Mouse (Mus musculus) CH12.LX (cell line): Measurements from ENCODE around the gene Steap3. TPM values are rescaled to one million over a fixed set of nuclear protein-coding genes. Genes with fewer than 3 reads are reported as not detected.

Experiments used
- DNase-seq: peaks from one replicate; pipeline ENCODE4 v3.0.0-alpha.2; 2013; ENCODE audit errors: extremely low read depth
- H3K27ac ChIP-seq: 2 replicates; pipeline ENCODE4 v1.5.1; 2012; ENCODE audit warnings: low read depth, mild to moderate bottlenecking, control low read depth, moderate library complexity; ENCODE audit not compliant: insufficient read depth
- H3K27me3 ChIP-seq: replicated peaks from 2 replicates; pipeline ENCODE3; 2012; ENCODE audit warnings: inconsistent platforms
- H3K36me3 ChIP-seq, 2 experiments: replicated peaks in 1 of 2; 2 replicates each; pipeline versions ENCODE3 to v1.6.1; 2012; ENCODE audit warnings: inconsistent platforms in 1 of 2, low read length in 1 of 2, mild to moderate bottlenecking in 1 of 2, mixed read lengths in 1 of 2, moderate library complexity in 1 of 2; ENCODE audit not compliant: control insufficient read depth in 1 of 2, insufficient read depth in 1 of 2
- H3K4me1 ChIP-seq, 2 experiments: 2 replicates each; pipeline ENCODE4 v1.6.1; 2012; ENCODE audit warnings: inconsistent platforms in 1 of 2, moderate library complexity in 1 of 2; ENCODE audit not compliant: insufficient read depth in 2 of 2, control insufficient read depth in 1 of 2
- H3K4me2 ChIP-seq: 2 replicates; pipeline ENCODE4 v1.6.1; 2012; ENCODE audit warnings: low read depth, mild to moderate bottlenecking, control low read depth; ENCODE audit not compliant: poor library complexity, insufficient read depth, severe bottlenecking
- H3K4me3 ChIP-seq, 3 experiments: fragments of 150-350 bp in 1 of 3; sonication (generic) in 1 of 3; replicated peaks in 1 of 3; 2 replicates each; pipeline versions ENCODE3 to v1.5.1; 2011 to 2012; ENCODE audit warnings: low read depth in 2 of 3, low read length in 2 of 3, mild to moderate bottlenecking in 2 of 3, moderate library complexity in 2 of 3, control low read depth in 1 of 3, improper control_type of control experiment in 1 of 3, inconsistent platforms in 1 of 3, mixed read lengths in 1 of 3; ENCODE audit not compliant: poor library complexity in 1 of 3
- H3K79me2 ChIP-seq: replicated peaks from 2 replicates; pipeline ENCODE4 v1.6.1; 2012; ENCODE audit warnings: mild to moderate bottlenecking, moderate library complexity; ENCODE audit not compliant: control insufficient read depth, poor library complexity, insufficient read depth, severe bottlenecking; ENCODE audit errors: extremely low read depth
- H3K9ac ChIP-seq: 2 replicates; pipeline ENCODE4 v1.6.1; 2012; ENCODE audit warnings: low read depth, mild to moderate bottlenecking, control low read depth, moderate library complexity; ENCODE audit not compliant: insufficient read depth
- H3K9me3 ChIP-seq: replicated peaks from 2 replicates; pipeline ENCODE3; 2012; ENCODE audit warnings: low read length, inconsistent platforms, mixed read lengths
- BHLHE40 ChIP-seq: IDR thresholded peaks from 2 replicates; pipeline ENCODE4 v1.6.1; 2011; ENCODE audit warnings: mild to moderate bottlenecking, low read depth, low read length, improper control_type of control experiment
- CTCF ChIP-seq, 2 experiments: IDR thresholded peaks in 1 of 2; conservative IDR thresholded peaks in 1 of 2; 2 replicates each; pipeline ENCODE4 v1.5.1; 2011 to 2012; ENCODE audit warnings: low read depth in 2 of 2, low read length in 2 of 2, improper control_type of control experiment in 1 of 2, inconsistent platforms in 1 of 2, mild to moderate bottlenecking in 1 of 2, moderate library complexity in 1 of 2
- E2F4 ChIP-seq: IDR thresholded peaks from 2 replicates; pipeline ENCODE4 v1.6.1; 2011; ENCODE audit warnings: low read depth, low read length, improper control_type of control experiment; ENCODE audit not compliant: insufficient replicate concordance
- EP300 ChIP-seq: IDR thresholded peaks from 2 replicates; pipeline ENCODE4 v1.6.1; 2011; ENCODE audit warnings: low read length, improper control_type of control experiment
- ETS1 ChIP-seq: conservative IDR thresholded peaks from 2 replicates; pipeline ENCODE4 v1.6.1; 2012; ENCODE audit warnings: low read depth, mild to moderate bottlenecking, inconsistent platforms, low read length, improper control_type of control experiment, moderate library complexity
- IRF4 ChIP-seq: IDR thresholded peaks from 2 replicates; pipeline ENCODE4 v1.6.1; 2014; ENCODE audit warnings: low read depth, mild to moderate bottlenecking, inconsistent platforms, low read length, improper control_type of control experiment
- JUN ChIP-seq: IDR thresholded peaks from 2 replicates; pipeline ENCODE4 v1.6.1; 2011; ENCODE audit warnings: low read depth, mild to moderate bottlenecking, low read length, improper control_type of control experiment, moderate library complexity; ENCODE audit not compliant: insufficient read depth
- JUND ChIP-seq: conservative IDR thresholded peaks from 2 replicates; pipeline ENCODE4 v1.6.1; 2011; ENCODE audit warnings: low read depth, low read length, improper control_type of control experiment
- KAT2A ChIP-seq: IDR thresholded peaks from 2 replicates; pipeline ENCODE4 v1.6.1; 2012; ENCODE audit warnings: low read length, improper control_type of control experiment, inconsistent platforms; ENCODE audit not compliant: insufficient replicate concordance
- MAFK ChIP-seq: IDR thresholded peaks from 2 replicates; pipeline ENCODE4 v1.6.1; 2011; ENCODE audit warnings: low read length, improper control_type of control experiment; ENCODE audit not compliant: insufficient replicate concordance
- MXI1 ChIP-seq: IDR thresholded peaks from 2 replicates; pipeline ENCODE4 v1.6.1; 2011; ENCODE audit warnings: mild to moderate bottlenecking, low read depth, low read length, improper control_type of control experiment
- NELFE ChIP-seq: IDR thresholded peaks from 2 replicates; pipeline ENCODE4 v1.6.1; 2011; ENCODE audit warnings: low read depth, low read length, improper control_type of control experiment
- NRF1 ChIP-seq: IDR thresholded peaks from 2 replicates; pipeline ENCODE4 v1.6.1; 2014; ENCODE audit warnings: low read depth, mild to moderate bottlenecking, inconsistent platforms, low read length, improper control_type of control experiment, moderate library complexity
- SMC3 ChIP-seq: IDR thresholded peaks from 2 replicates; pipeline ENCODE4 v1.6.1; 2011; ENCODE audit warnings: low read depth, low read length, improper control_type of control experiment
- USF2 ChIP-seq: conservative IDR thresholded peaks from 2 replicates; pipeline ENCODE4 v1.6.1; 2011; ENCODE audit warnings: low read depth, low read length, improper control_type of control experiment
- ZC3H11A ChIP-seq: IDR thresholded peaks from 2 replicates; pipeline ENCODE4 v1.6.1; 2012; ENCODE audit warnings: low read depth, mild to moderate bottlenecking, inconsistent platforms, low read length, improper control_type of control experiment
- ZNF384 ChIP-seq: IDR thresholded peaks from 2 replicates; pipeline ENCODE4 v1.6.1; 2012; ENCODE audit warnings: low read depth, low read length, improper control_type of control experiment, inconsistent platforms
- dilution Hi-C: fragments of 300-500 bp; cut with MboI; formaldehyde crosslinking; loops from 2 replicates; pipeline ENCODE4 v1.14.3; 2020; ENCODE audit warnings: low sequenced_read_pairs; ENCODE audit not compliant: extremely low pct_unique_long_range_greater_than_20kb, extremely low pct_ligation_motif_present
- in situ Hi-C: fragments of 300-500 bp; cut with MboI; formaldehyde crosslinking; loops from 3 replicates; pipeline ENCODE4 v1.14.3; 2019; ENCODE audit warnings: low sequenced_read_pairs, low pct_ligation_motif_present, low pct_unique_long_range_greater_than_20kb, mixed read lengths
- polyA plus RNA-seq: library from polyadenylated mRNA; unstranded; fragments of >175 nt; gene quantifications from 2 replicates; pipeline ENCODE4 v1.2.1, GENCODE M21; 2012; ENCODE audit warnings: low read depth; ENCODE audit not compliant: insufficient read length
- total RNA-seq, 2 experiments: library from RNA; depleted of rRNA; stranded (reverse); fragments of 300-350 nt in 1 of 2; fragments of >200 nt in 1 of 2; gene quantifications; 2 replicates each; pipeline ENCODE4 v1.2.3; 2012 to 2014

Gene Steap3
- total and polyA plus RNA-seq, 3 experiments, result 1.2 to 8.0 (median 2.9) TPM

DNA sequence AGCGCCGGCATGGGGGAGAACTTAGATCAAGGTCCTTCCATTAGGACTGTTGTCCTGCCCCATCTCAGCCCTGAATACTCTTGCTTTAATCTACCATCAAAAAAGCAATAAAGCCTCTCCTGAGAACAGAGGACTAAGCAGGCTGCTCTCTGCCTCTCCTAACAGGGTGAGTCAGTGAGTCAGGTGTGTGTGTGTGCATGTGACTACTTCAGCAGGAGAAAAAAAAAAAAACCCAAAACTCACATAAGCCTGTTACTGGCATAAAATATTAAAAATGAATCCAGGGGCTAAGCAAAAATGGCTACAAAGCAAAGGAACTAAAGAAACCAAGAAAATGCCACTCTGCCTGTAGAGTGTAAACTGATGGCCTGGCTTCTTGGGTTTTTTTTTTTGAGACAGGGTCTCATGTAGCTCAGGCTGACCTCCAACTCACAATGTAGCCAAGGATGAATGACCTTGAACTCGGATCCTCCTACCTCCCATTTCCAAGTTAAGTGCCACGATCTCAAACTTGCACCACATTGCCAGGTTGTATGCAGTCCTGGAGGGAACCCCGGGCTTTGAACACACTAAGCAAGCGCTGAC, 36.8 kb downstream of the Steap3 start:
- in situ Hi-C loops, result loop anchor here (10.0 kb wide), 1 partner anchor 299 kb away; no protein-coding TSS in a partner anchor
- H3K4me2 ChIP-seq, result no peak overlapping the region
- DNase-seq, result no peak
- H3K9ac ChIP-seq, result no peak overlapping the region
- TF ChIP-seq BHLHE40 (0 out of 2 replicates have a peak, but pooled peaks have one; percentile 12), ETS1 (no peak), ZNF384 (peak; percentile 37; the same call in 1 of the 2 replicates)
- H3K27ac ChIP-seq, result no peak overlapping the region
- H3K4me1 ChIP-seq, result peaks cover 3 to 9% of the 10 kb centered on the region in 2 experiments; a peak in 2 of 4 replicates
- H3K36me3 ChIP-seq, result peaks cover 0 to 36% of the 10 kb centered on the region in 2 experiments
- no peak overlapping the region for H3K4me3 ChIP-seq
- no peaks in the 10 kb centered on the region for H3K27me3 ChIP-seq
- dilution Hi-C loops, result no loop called here
- H3K79me2 ChIP-seq, result no peaks in the 10 kb centered on the region
- H3K9me3 ChIP-seq, result no peaks in the 10 kb centered on the region

GRCm38 (mm10) chr1:120232170-120232569, 40.3 kb downstream of the Steap3 start:
- peaks cover 3 to 6% of the 10 kb centered on the region in 2 experiments; a peak in 1 of 4 replicates for H3K4me1 ChIP-seq
- peaks cover 0 to 26% of the 10 kb centered on the region in 2 experiments for H3K36me3 ChIP-seq
- no peak for DNase-seq
- H3K79me2 ChIP-seq, result no peaks in the 10 kb centered on the region
- H3K4me3 ChIP-seq, result no peak overlapping the region
- dilution Hi-C loops (no loop called here), in situ Hi-C loops (loop anchor here (10.0 kb wide), 1 partner anchor 303 kb away; no protein-coding TSS in a partner anchor)
- H3K9ac ChIP-seq, result no peak overlapping the region
- no peak overlapping the region for H3K4me2 ChIP-seq
- no peak overlapping the region for H3K27ac ChIP-seq
- no peaks in the 10 kb centered on the region for H3K27me3 ChIP-seq
- TF ChIP-seq BHLHE40 (no peak), JUND (no peak), NELFE (no peak), ZNF384 (no peak), SMC3 (no peak), IRF4 (no peak), E2F4 (no peak), MAFK (no peak), NRF1 (no peak), ZC3H11A (no peak), USF2 (no peak), EP300 (no peak), KAT2A (no peak), CTCF (conservative IDR thresholded peaks at IDR 0.05 in 1 of 2, IDR thresholded peaks at IDR 0.05 in 1 of 2; ENCODE audit: low read depth in 2 of 2, low read length in 2 of 2) (no peak), MXI1 (no peak), JUN (no peak)
- no peaks in the 10 kb centered on the region for H3K9me3 ChIP-seq
